Mouse (Mus musculus) liver, embryonic 16.5 days (tissue): ENCODE results near the gene Stk26. TPM values are rescaled to one million over a fixed set of nuclear protein-coding genes. Genes with fewer than 3 reads are reported as not detected.

Experiments used
- ATAC-seq: fragments of 200-750 bp; cut with Nextera tagmentation; 2 replicates; pipeline ENCODE4 v1.8.0; 2017; ENCODE audit warnings: low read depth, mild to moderate bottlenecking, moderate number of reproducible peaks, moderate library complexity
- H3K27ac ChIP-seq: fragments of 300-500 bp; sonication (generic); 2 replicates; pipeline ENCODE4 v1.5.1; 2014; ENCODE audit warnings: mild to moderate bottlenecking, low read length
- H3K27me3 ChIP-seq: fragments of 300-500 bp; sonication (generic); 2 replicates; pipeline ENCODE4 v1.6.1; 2014; ENCODE audit warnings: low read depth, low read length, mixed read lengths; ENCODE audit not compliant: control insufficient read depth, insufficient read depth
- H3K36me3 ChIP-seq: fragments of 300-500 bp; sonication (generic); 2 replicates; pipeline ENCODE4 v1.6.1; 2014; ENCODE audit warnings: mild to moderate bottlenecking; ENCODE audit not compliant: control insufficient read depth, insufficient read depth
- H3K4me1 ChIP-seq: fragments of 300-500 bp; sonication (generic); 2 replicates; pipeline ENCODE4 v1.6.1; 2014; ENCODE audit warnings: low read depth, low read length, mixed read lengths; ENCODE audit not compliant: control insufficient read depth
- H3K4me2 ChIP-seq: fragments of 300-500 bp; sonication (generic); 2 replicates; pipeline ENCODE4 v1.6.1; 2014; ENCODE audit warnings: low read depth, low read length, mixed read lengths
- H3K4me3 ChIP-seq: fragments of 300-500 bp; sonication (generic); 2 replicates; pipeline ENCODE4 v1.5.1; 2014; ENCODE audit warnings: low read depth, mild to moderate bottlenecking, low read length
- H3K9ac ChIP-seq: fragments of 300-500 bp; sonication (generic); 2 replicates; pipeline ENCODE4 v1.6.1; 2014; ENCODE audit warnings: low read depth, low read length
- H3K9me3 ChIP-seq: fragments of 300-500 bp; sonication (generic); replicated peaks from 2 replicates; pipeline ENCODE4 v1.6.1; 2016; ENCODE audit warnings: low read length; ENCODE audit not compliant: control insufficient read depth
- WGBS: fragments of 180-500 bp; shearing (Covaris S2); extraction: QIAGEN DNeasy Blood & Tissue Kit; methylation state at CpG from one replicate; pipeline ENCODE4 v1.1.7; 2014; ENCODE audit not compliant: insufficient replicate concordance; 5-methylcytosine and 5-hydroxymethylcytosine counted together
- polyA plus RNA-seq: library from polyadenylated mRNA; unstranded; fragments of >200 nt; fragmentation: Nextera tagmentation; extraction: Ambion mirVana; gene quantifications from 2 replicates; pipeline ENCODE4 v1.2.1, GENCODE M21; 2015

The Stk26 gene
- polyA plus RNA-seq, 1 experiment from 2014 or later: 3.7 TPM

- H3K4me2 ChIP-seq: 0 out of 2 replicates have a peak overlapping the region, but pooled peaks have one; percentile 20
- no peak overlapping the region for H3K4me3 ChIP-seq
- no peaks in the 10 kb centered on the region for H3K4me1 ChIP-seq
- 48% methylated on average over 10 of the region's 10 CpGs for whole genome bisulfite sequencing
- H3K27ac ChIP-seq: no peak overlapping the region
- ATAC-seq: no peak
- no peak overlapping the region for H3K9ac ChIP-seq
- H3K9me3 ChIP-seq: no peaks in the 10 kb centered on the region
- no peaks in the 10 kb centered on the region for H3K27me3 ChIP-seq
- H3K36me3 ChIP-seq: no peaks in the 10 kb centered on the region
These were observed 4.7 kb upstream of the Stk26 start for GRCm38 (mm10) chrX:50836029-50836691.

GRCm38 (mm10) chrX:50841587-50841986 lies 740 bp downstream of the Stk26 start:
- H3K9ac ChIP-seq: peak overlapping the region; percentile 56
- H3K4me3 ChIP-seq: peak overlapping the region; percentile 61
- H3K27me3 ChIP-seq: no peaks in the 10 kb centered on the region
- ATAC-seq: peak; percentile 67
- H3K27ac ChIP-seq: no peak overlapping the region; the same call in 1 of the 2 replicates
- no peaks in the 10 kb centered on the region for H3K36me3 ChIP-seq
- H3K9me3 ChIP-seq: no peaks in the 10 kb centered on the region
- peak overlapping the region; percentile 71 for H3K4me2 ChIP-seq
- no peaks in the 10 kb centered on the region for H3K4me1 ChIP-seq
- 35% methylated on average over 19 of the region's 23 CpGs for WGBS

DNA sequence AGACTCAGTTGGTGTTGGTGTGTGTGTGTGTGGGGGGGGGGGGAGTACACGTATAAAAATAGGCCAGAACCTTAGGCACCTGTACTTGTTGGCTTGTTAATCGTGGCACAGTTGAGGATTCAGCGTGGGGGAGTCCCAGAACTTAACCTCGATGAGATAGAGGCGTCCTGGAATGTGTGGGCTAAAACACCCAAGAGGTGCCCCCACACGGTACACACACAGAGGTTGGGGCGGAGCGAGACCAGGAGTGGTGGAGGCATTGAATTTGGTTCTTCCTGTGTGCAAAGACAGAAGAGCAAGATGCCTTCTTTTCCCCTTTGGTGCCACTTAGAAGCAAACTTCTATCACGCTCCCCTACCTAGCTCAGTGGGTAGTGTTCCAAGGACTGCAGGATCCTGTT lies 1.2 kb downstream of the Stk26 start:
- peak overlapping the region; percentile 56; the same call in 1 of the 2 replicates for H3K9ac ChIP-seq
- H3K36me3 ChIP-seq: no peaks in the 10 kb centered on the region
- peak overlapping the region; percentile 61 for H3K4me3 ChIP-seq
- 22% methylated on average over 9 of the region's 9 CpGs for WGBS
- H3K4me2 ChIP-seq: peak overlapping the region; percentile 71
- H3K4me1 ChIP-seq: no peaks in the 10 kb centered on the region
- no peak overlapping the region; the same call in 1 of the 2 replicates for H3K27ac ChIP-seq
- no peak for ATAC-seq
- H3K27me3 ChIP-seq: no peaks in the 10 kb centered on the region
- H3K9me3 ChIP-seq: no peaks in the 10 kb centered on the region

GRCm38 (mm10) chrX:50850428-50851184 lies 9.8 kb downstream of the Stk26 start:
- Histone ChIP-seq H3K27me3 (no peaks in the 10 kb centered on the region), H3K4me2 (no peak overlapping the region), H3K27ac (no peak overlapping the region), H3K9ac (no peak overlapping the region), H3K36me3 (no peaks in the 10 kb centered on the region), H3K4me3 (no peak overlapping the region), H3K9me3 (no peaks in the 10 kb centered on the region), H3K4me1 (no peaks in the 10 kb centered on the region)
- no peak; the same call in 1 of the 2 replicates for ATAC-seq
- WGBS: 38% methylated on average over 6 of the region's 6 CpGs

DNA sequence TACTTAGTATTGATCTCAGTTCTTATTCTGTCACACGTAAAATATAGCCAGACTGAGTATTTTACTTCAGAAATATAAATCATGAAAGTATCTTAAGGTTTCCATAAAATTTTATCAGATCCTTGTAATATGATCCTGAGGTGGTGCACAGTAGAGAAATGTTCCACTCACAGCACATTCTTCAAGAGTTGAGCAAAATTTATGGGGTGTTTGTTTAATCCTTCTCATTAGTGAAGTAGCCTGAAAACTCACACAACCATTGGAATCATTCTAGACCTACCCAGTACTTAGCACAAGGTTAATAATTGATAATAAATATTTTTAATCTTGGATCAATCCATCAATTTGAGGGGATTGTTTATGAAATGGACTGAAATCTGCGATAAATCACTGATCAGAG lies 22.9 kb downstream of the Stk26 start:
- no peaks in the 10 kb centered on the region; the same call in 1 of the 2 replicates for H3K27me3 ChIP-seq
- H3K9me3 ChIP-seq: no peaks in the 10 kb centered on the region
- no peaks in the 10 kb centered on the region for H3K4me1 ChIP-seq
- 61% methylated on average over 2 of the region's 2 CpGs for WGBS
- no peak overlapping the region for H3K4me2 ChIP-seq
- no peak overlapping the region for H3K27ac ChIP-seq
- ATAC-seq: no peak
- H3K4me3 ChIP-seq: no peak overlapping the region
- H3K9ac ChIP-seq: no peak overlapping the region
- H3K36me3 ChIP-seq: no peaks in the 10 kb centered on the region

- H3K9ac ChIP-seq: no peak overlapping the region
- WGBS: 50% methylated on average over 5 of the region's 5 CpGs
- H3K4me1 ChIP-seq: no peaks in the 10 kb centered on the region
- no peak overlapping the region for H3K4me2 ChIP-seq
- no peaks in the 10 kb centered on the region for H3K36me3 ChIP-seq
- H3K9me3 ChIP-seq: no peaks in the 10 kb centered on the region
- no peaks in the 10 kb centered on the region; the same call in 1 of the 2 replicates for H3K27me3 ChIP-seq
- H3K27ac ChIP-seq: no peak overlapping the region
- no peak overlapping the region for H3K4me3 ChIP-seq
- ATAC-seq: peak; percentile 24; the same call in 1 of the 2 replicates
These were observed 23.9 kb downstream of the Stk26 start for GRCm38 (mm10) chrX:50864734-50865133.

GRCm38 (mm10) chrX:50874246-50875002 lies 33.6 kb downstream of the Stk26 start:
- no peaks in the 10 kb centered on the region for H3K36me3 ChIP-seq
- H3K27ac ChIP-seq: no peak overlapping the region
- no peak overlapping the region for H3K4me3 ChIP-seq
- H3K9ac ChIP-seq: no peak overlapping the region
- WGBS: 53% methylated on average over 6 of the region's 6 CpGs
- H3K4me2 ChIP-seq: no peak overlapping the region
- ATAC-seq: no peak
- no peaks in the 10 kb centered on the region for H3K27me3 ChIP-seq
- H3K4me1 ChIP-seq: no peaks in the 10 kb centered on the region
- no peaks in the 10 kb centered on the region for H3K9me3 ChIP-seq

- no peaks in the 10 kb centered on the region for H3K9me3 ChIP-seq
- WGBS: 48% methylated on average over 2 of the region's 2 CpGs
- no peak overlapping the region for H3K9ac ChIP-seq
- H3K4me2 ChIP-seq: no peak overlapping the region
- no peak overlapping the region for H3K4me3 ChIP-seq
- ATAC-seq: no peak
- no peaks in the 10 kb centered on the region for H3K4me1 ChIP-seq
- H3K27ac ChIP-seq: no peak overlapping the region
- H3K27me3 ChIP-seq: no peaks in the 10 kb centered on the region
- no peaks in the 10 kb centered on the region for H3K36me3 ChIP-seq
These were observed 47.2 kb downstream of the Stk26 start for GRCm38 (mm10) chrX:50887999-50888398.
